In the genomic region with DNA sequence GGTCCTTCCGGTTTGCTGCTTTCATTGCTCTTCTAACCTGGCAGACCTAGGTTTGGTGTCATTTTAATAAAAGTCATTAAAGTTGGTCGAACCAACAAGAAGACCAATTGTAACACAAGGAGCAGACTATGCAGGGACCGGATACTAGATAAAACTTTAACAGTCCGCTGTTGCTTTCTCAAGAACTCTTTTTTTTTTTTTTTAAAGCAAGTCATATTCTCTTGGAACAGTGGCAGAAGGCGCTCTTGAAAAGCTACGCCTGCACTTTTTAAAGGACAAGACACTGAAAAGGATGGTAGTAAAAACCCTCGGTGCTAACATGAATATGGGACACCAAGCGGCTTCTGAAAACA, we compare ENCODE assay signal across 8 mouse cellular contexts. TPM values are rescaled to one million over a fixed set of nuclear protein-coding genes. Genes with fewer than 3 reads are reported as not detected.
DNase-seq lines count a peak whose midpoint lies in the region; ATAC-seq and TF ChIP-seq lines count a peak whose summit lies in the region.

No protein-coding gene starts in this region.

- H3ac ChIP-seq in myocyte (ENCODE audit: control insufficient read depth, insufficient read length) = peak overlapping the region; percentile 23

- no peak for ATAC-seq in hindbrain, embryonic 16.5 days
- no peak for ATAC-seq in monocyte, adult 5-6 weeks (replicated peaks; ENCODE audit: insufficient number of reproducible peaks, low FRiP score, low TSS enrichment, poor library complexity, severe bottlenecking)

- H3K27me3 ChIP-seq in hindbrain, embryonic 16.5 days (replicated peaks; ENCODE audit: control insufficient read depth, insufficient read depth, low read length) = no peaks in the 10 kb centered on the region
- H3K27me3 ChIP-seq in myocyte (ENCODE audit: control insufficient read depth, insufficient read depth, insufficient read length) = no peaks in the 10 kb centered on the region

- peak overlapping the region; percentile 88 for H3K4me3 ChIP-seq in layer of hippocampus, adult 2 months
- H3K4me3 ChIP-seq in hindbrain, embryonic 16.5 days (ENCODE audit: low read length) = peak overlapping the region; percentile 86
- peak overlapping the region; percentile 83 for H3K4me3 ChIP-seq in myocyte

- TF ChIP-seq CTCF in layer of hippocampus, adult 2 months (conservative IDR thresholded peaks at IDR 0.05) = no peak

- TF ChIP-seq POLR2A in myocyte (IDR thresholded peaks at IDR 0.05; ENCODE audit: insufficient read length, low read depth) = no peak

- H3K4me2 ChIP-seq in hindbrain, embryonic 16.5 days (ENCODE audit: low read length) = peak overlapping the region; percentile 69
- H3K4me2 ChIP-seq in myocyte (ENCODE audit: low read depth) = peak overlapping the region; percentile 81

- H3K79me2 ChIP-seq in myocyte (ENCODE audit: control insufficient read depth, insufficient read depth) = peaks cover 52% of the 10 kb centered on the region

- H3K9me3 ChIP-seq in hindbrain, embryonic 16.5 days (ENCODE audit: control insufficient read depth, low read length) = no peaks in the 10 kb centered on the region

- WGBS in hindbrain, embryonic 16.5 days = 11% methylated on average over 8 of the region's 8 CpGs

- H3K27ac ChIP-seq in layer of hippocampus, adult 2 months = peak overlapping the region; percentile 97
- H3K27ac ChIP-seq in hindbrain, embryonic 16.5 days (ENCODE audit: low read depth, low read length) = peak overlapping the region; percentile 83

- no peaks in the 10 kb centered on the region for H3K36me3 ChIP-seq in hindbrain, embryonic 16.5 days (ENCODE audit: control insufficient read depth, insufficient read depth, low read length)
- H3K36me3 ChIP-seq in myocyte (ENCODE audit: control insufficient read depth, insufficient read depth) = no peaks in the 10 kb centered on the region

- H3K4me1 ChIP-seq in hindbrain, embryonic 16.5 days (ENCODE audit: control insufficient read depth, insufficient read depth, low read depth, low read length) = peaks cover 8% of the 10 kb centered on the region

- DNase-seq in layer of hippocampus, adult 2 months (ENCODE audit: low spot score in 2 of 2) = no peak
- no peak for DNase-seq in layer of hippocampus, postnatal 25 days (ENCODE audit: extremely low spot score in 1 of 2, low spot score in 1 of 2)
- peak; percentile 43 for DNase-seq in c-Kit-positive CD71-positive TER-119-negative erythroid progenitor cells, embryonic 14.5 days (ENCODE audit: low read depth)
- DNase-seq in adrenal gland, postnatal 4 days (ENCODE audit: low spot score in 2 of 2) = no peak
- no peak for DNase-seq in thymus, postnatal 0 days (ENCODE audit: low spot score)

- peak overlapping the region; percentile 82 for H3K9ac ChIP-seq in hindbrain, embryonic 16.5 days (ENCODE audit: low read depth, low read length)

TF ChIP-seq in myocyte, 11 proteins besides CTCF, POLR2A, EP300 and RAD21:
- TF ChIP-seq SRF (IDR thresholded peaks at IDR 0.05; ENCODE audit: control insufficient read depth, insufficient read length, low read depth) = peak; percentile 85
- no peak for TF ChIP-seq MYOG (IDR thresholded peaks at IDR 0.05; ENCODE audit: control insufficient read depth in 1 of 3, insufficient read depth in 1 of 3, insufficient read length in 2 of 3, low read depth in 2 of 3)

RNA-seq across cellular contexts. Expression of gene Stxbp3, which starts 0.7 kb away (rescaled TPM):
- total RNA-seq in layer of hippocampus, adult 2 months (2021) = 10 to 100 TPM; 25.1 to 27.8 TPM
- 10 to 100 TPM; 24.3 to 26.4 TPM for total RNA-seq in layer of hippocampus, postnatal 25 days (2021)
- polyA plus RNA-seq in hindbrain, embryonic 16.5 days (2015; fragmentation: Nextera tagmentation; extraction: Ambion mirVana) = 16.7 and 17.3 TPM in 2 replicates
- 11.9 TPM for polyA plus RNA-seq in myocyte (2012; fragmentation: generic; extraction: Trizol)
- 10 to 100 TPM; 48.6 to 51.5 TPM for total RNA-seq in adrenal gland, postnatal 4 days (2021)
- 93.4 to 111 TPM (median 93.8 TPM) in 3 replicates for total RNA-seq in monocyte, adult 5-6 weeks (2017)
- 43.5 and 51.6 TPM in 2 replicates for polyA plus RNA-seq in thymus, postnatal 0 days (2015; fragmentation: Nextera tagmentation; extraction: Ambion mirVana)

RNA-seq across cellular contexts. Expression of gene Fndc7, which starts 50.2 kb away (rescaled TPM):
- under 1 TPM in 1 of 2 experiments, not detected in 1; 0.15 TPM for total RNA-seq in layer of hippocampus, adult 2 months (2021)
- under 1 TPM in 1 of 2 experiments, not detected in 1; 0.23 TPM for total RNA-seq in layer of hippocampus, postnatal 25 days (2021)
- polyA plus RNA-seq in hindbrain, embryonic 16.5 days (2015; fragmentation: Nextera tagmentation; extraction: Ambion mirVana) = 0.05 and 0.06 TPM in 2 replicates
- 0.26 TPM for polyA plus RNA-seq in myocyte (2012; fragmentation: generic; extraction: Trizol)
- 1 to 10 TPM; 1.5 to 1.7 TPM for total RNA-seq in adrenal gland, postnatal 4 days (2021)
- total RNA-seq in monocyte, adult 5-6 weeks (2017) = 0.53 to 0.68 TPM in 2 of 3 replicates, not detected in the other
- 0.95 and 1.3 TPM in 2 replicates for polyA plus RNA-seq in thymus, postnatal 0 days (2015; fragmentation: Nextera tagmentation; extraction: Ambion mirVana)
